Mouse (Mus musculus): ENCODE data around the gene Smarca4. TPM values are rescaled to one million over a fixed set of nuclear protein-coding genes. Genes with fewer than 3 reads are reported as not detected.

Gene Smarca4
- polyA plus RNA-seq, 1 experiment from 2014 or later = 139 TPM

- H3K27me3 ChIP-seq (ENCODE audit: low read depth, poor library complexity, severe bottlenecking) = no peaks in the 10 kb centered on the region
- H3K4me1 ChIP-seq = no peaks in the 10 kb centered on the region
- H3K9me3 ChIP-seq (replicated peaks) = no peaks in the 10 kb centered on the region
- no peak for DNase-seq (ENCODE audit: low spot score)
- WGBS = 96% methylated on average over 14 of the region's 14 CpGs
- no peak overlapping the region for H3K27ac ChIP-seq (replicated peaks)
- H3K36me3 ChIP-seq = peaks cover 100% of the 10 kb centered on the region
- H3K4me3 ChIP-seq = no peak overlapping the region
Observed at GRCm38 (mm10) chr9:21735126-21735525, 119.2 kb downstream of the Smarca4 start.

GRCm38 (mm10) chr9:21736580-21736979 lies 120.6 kb downstream of the Smarca4 start:
- H3K27me3 ChIP-seq (ENCODE audit: low read depth, poor library complexity, severe bottlenecking) = no peaks in the 10 kb centered on the region
- no peaks in the 10 kb centered on the region for H3K4me1 ChIP-seq
- H3K4me3 ChIP-seq = no peak overlapping the region
- DNase-seq (ENCODE audit: low spot score) = no peak
- H3K27ac ChIP-seq (replicated peaks) = no peak overlapping the region
- WGBS = 87% methylated on average over 3 of the region's 3 CpGs
- H3K36me3 ChIP-seq = peaks cover 100% of the 10 kb centered on the region
- no peaks in the 10 kb centered on the region for H3K9me3 ChIP-seq (replicated peaks)

GRCm38 (mm10) chr9:21737188-21737587 lies 121.2 kb downstream of the Smarca4 start:
- Histone ChIP-seq H3K36me3 (peaks cover 100% of the 10 kb centered on the region), H3K4me3 (no peak overlapping the region), H3K4me1 (no peaks in the 10 kb centered on the region), H3K9me3 (replicated peaks) (no peaks in the 10 kb centered on the region), H3K27ac (replicated peaks) (no peak overlapping the region), H3K27me3 (ENCODE audit: low read depth, poor library complexity, severe bottlenecking) (no peaks in the 10 kb centered on the region)
- no peak for DNase-seq (ENCODE audit: low spot score)
- WGBS = 95% methylated on average over 10 of the region's 10 CpGs

GRCm38 (mm10) chr9:21738776-21739175 lies 122.8 kb downstream of the Smarca4 start:
- H3K9me3 ChIP-seq (replicated peaks) = no peaks in the 10 kb centered on the region
- WGBS = 91% methylated on average over 7 of the region's 7 CpGs
- no peaks in the 10 kb centered on the region for H3K4me1 ChIP-seq
- H3K4me3 ChIP-seq = no peak overlapping the region
- no peak overlapping the region for H3K27ac ChIP-seq (replicated peaks)
- DNase-seq (ENCODE audit: low spot score) = no peak
- H3K36me3 ChIP-seq = peaks cover 97% of the 10 kb centered on the region
- no peaks in the 10 kb centered on the region for H3K27me3 ChIP-seq (ENCODE audit: low read depth, poor library complexity, severe bottlenecking)

- Histone ChIP-seq H3K27ac (replicated peaks) (no peak overlapping the region), H3K4me3 (no peak overlapping the region), H3K9me3 (replicated peaks) (no peaks in the 10 kb centered on the region), H3K4me1 (no peaks in the 10 kb centered on the region), H3K36me3 (peaks cover 97% of the 10 kb centered on the region), H3K27me3 (ENCODE audit: low read depth, poor library complexity, severe bottlenecking) (no peaks in the 10 kb centered on the region)
- 96% methylated on average over 14 of the region's 14 CpGs for WGBS
- no peak for DNase-seq (ENCODE audit: low spot score)
Observed at GRCm38 (mm10) chr9:21740427-21740826, 124.5 kb downstream of the Smarca4 start.

- WGBS = 92% methylated on average over 11 of the region's 11 CpGs
- DNase-seq (ENCODE audit: low spot score) = no peak
- H3K9me3 ChIP-seq (replicated peaks) = no peaks in the 10 kb centered on the region
- peaks cover 97% of the 10 kb centered on the region for H3K36me3 ChIP-seq
- H3K4me3 ChIP-seq = no peak overlapping the region
- H3K27me3 ChIP-seq (ENCODE audit: low read depth, poor library complexity, severe bottlenecking) = no peaks in the 10 kb centered on the region
- no peak overlapping the region for H3K27ac ChIP-seq (replicated peaks)
- H3K4me1 ChIP-seq = no peaks in the 10 kb centered on the region
Observed at GRCm38 (mm10) chr9:21741514-21741913, 125.5 kb downstream of the Smarca4 start.

- Histone ChIP-seq H3K36me3 (peaks cover 88% of the 10 kb centered on the region), H3K4me3 (no peak overlapping the region), H3K27ac (replicated peaks) (no peak overlapping the region), H3K27me3 (ENCODE audit: low read depth, poor library complexity, severe bottlenecking) (no peaks in the 10 kb centered on the region), H3K4me1 (peaks cover 2% of the 10 kb centered on the region; the same call in 1 of the 2 replicates), H3K9me3 (replicated peaks) (no peaks in the 10 kb centered on the region)
- 96% methylated on average over 3 of the region's 3 CpGs for WGBS
- DNase-seq (ENCODE audit: low spot score) = no peak
Observed at GRCm38 (mm10) chr9:21747238-21747774, 131.3 kb downstream of the Smarca4 start.

- H3K4me3 ChIP-seq = no peak overlapping the region
- H3K36me3 ChIP-seq = peaks cover 81% of the 10 kb centered on the region
- no peaks in the 10 kb centered on the region for H3K9me3 ChIP-seq (replicated peaks)
- no peak overlapping the region for H3K27ac ChIP-seq (replicated peaks)
- H3K4me1 ChIP-seq = peaks cover 5% of the 10 kb centered on the region; the same call in 1 of the 2 replicates
- H3K27me3 ChIP-seq (ENCODE audit: low read depth, poor library complexity, severe bottlenecking) = no peaks in the 10 kb centered on the region
- DNase-seq (ENCODE audit: low spot score) = no peak
- 80% methylated on average over 7 of the region's 7 CpGs for WGBS
Observed at GRCm38 (mm10) chr9:21748033-21748432, 132.1 kb downstream of the Smarca4 start.

GRCm38 (mm10) chr9:21748491-21748890 lies 132.5 kb downstream of the Smarca4 start:
- H3K27me3 ChIP-seq (ENCODE audit: low read depth, poor library complexity, severe bottlenecking) = no peaks in the 10 kb centered on the region
- DNase-seq (ENCODE audit: low spot score) = no peak
- H3K9me3 ChIP-seq (replicated peaks) = no peaks in the 10 kb centered on the region
- no peak overlapping the region for H3K27ac ChIP-seq (replicated peaks)
- peaks cover 5% of the 10 kb centered on the region; the same call in 1 of the 2 replicates for H3K4me1 ChIP-seq
- peaks cover 80% of the 10 kb centered on the region for H3K36me3 ChIP-seq
- 90% methylated on average over 10 of the region's 10 CpGs for WGBS
- H3K4me3 ChIP-seq = no peak overlapping the region

GRCm38 (mm10) chr9:21749382-21750118 lies 133.6 kb downstream of the Smarca4 start:
- Histone ChIP-seq H3K4me1 (peaks cover 5% of the 10 kb centered on the region; the same call in 1 of the 2 replicates), H3K4me3 (no peak overlapping the region), H3K9me3 (replicated peaks) (no peaks in the 10 kb centered on the region), H3K36me3 (peaks cover 76% of the 10 kb centered on the region), H3K27me3 (ENCODE audit: low read depth, poor library complexity, severe bottlenecking) (no peaks in the 10 kb centered on the region), H3K27ac (replicated peaks) (no peak overlapping the region)
- WGBS = 88% methylated on average over 6 of the region's 6 CpGs
- no peak for DNase-seq (ENCODE audit: low spot score)

GRCm38 (mm10) chr9:21750370-21750769 lies 134.4 kb downstream of the Smarca4 start:
- 80% methylated on average over 3 of the region's 3 CpGs for WGBS
- H3K4me1 ChIP-seq = peaks cover 5% of the 10 kb centered on the region; the same call in 1 of the 2 replicates
- H3K27me3 ChIP-seq (ENCODE audit: low read depth, poor library complexity, severe bottlenecking) = no peaks in the 10 kb centered on the region
- no peak overlapping the region for H3K4me3 ChIP-seq
- no peak for DNase-seq (ENCODE audit: low spot score)
- H3K27ac ChIP-seq (replicated peaks) = no peak overlapping the region
- H3K36me3 ChIP-seq = peaks cover 76% of the 10 kb centered on the region
- no peaks in the 10 kb centered on the region for H3K9me3 ChIP-seq (replicated peaks)

GRCm38 (mm10) chr9:21751347-21751746 lies 135.4 kb downstream of the Smarca4 start:
- H3K27ac ChIP-seq (replicated peaks) = no peak overlapping the region
- no peaks in the 10 kb centered on the region for H3K27me3 ChIP-seq (ENCODE audit: low read depth, poor library complexity, severe bottlenecking)
- whole genome bisulfite sequencing = 77% methylated on average over 6 of the region's 6 CpGs
- H3K36me3 ChIP-seq = peaks cover 74% of the 10 kb centered on the region
- H3K9me3 ChIP-seq (replicated peaks) = no peaks in the 10 kb centered on the region
- peaks cover 5% of the 10 kb centered on the region; the same call in 1 of the 2 replicates for H3K4me1 ChIP-seq
- H3K4me3 ChIP-seq = no peak overlapping the region
- no peak for DNase-seq (ENCODE audit: low spot score)

- no peaks in the 10 kb centered on the region for H3K27me3 ChIP-seq (ENCODE audit: low read depth, poor library complexity, severe bottlenecking)
- peaks cover 74% of the 10 kb centered on the region for H3K36me3 ChIP-seq
- H3K4me3 ChIP-seq = no peak overlapping the region
- peaks cover 5% of the 10 kb centered on the region; the same call in 1 of the 2 replicates for H3K4me1 ChIP-seq
- WGBS = 62% methylated on average over 10 of the region's 10 CpGs
- peak overlapping the region; percentile 30 for H3K27ac ChIP-seq (replicated peaks)
- no peak for DNase-seq (ENCODE audit: low spot score)
- no peaks in the 10 kb centered on the region for H3K9me3 ChIP-seq (replicated peaks)
Observed at GRCm38 (mm10) chr9:21752252-21752792, 136.4 kb downstream of the Smarca4 start.

Data from midbrain, embryonic 10.5 days (tissue).